Mouse (Mus musculus) neural tube, embryonic 14.5 days (tissue): Measurements from ENCODE around the gene Pik3r1. TPM values are rescaled to one million over a fixed set of nuclear protein-coding genes. Genes with fewer than 3 reads are reported as not detected.
A peak's percentile ranks its signal among the peaks of the same experiment; 100 is the strongest.

Experiments used
- ATAC-seq: fragments of 200-750 bp; cut with Nextera tagmentation; 2 replicates; pipeline ENCODE4 v1.8.0; 2017; ENCODE audit warnings: low read depth, mild to moderate bottlenecking, moderate TSS enrichment, moderate library complexity
- H3K27ac ChIP-seq: fragments of 300-500 bp; sonication (generic); 2 replicates; pipeline ENCODE4 v1.5.1; 2014; ENCODE audit warnings: low read depth, mild to moderate bottlenecking, control low read depth, low read length, moderate library complexity, mixed read lengths
- H3K27me3 ChIP-seq: fragments of 300-500 bp; sonication (generic); 2 replicates; pipeline ENCODE4 v1.6.1; 2014; ENCODE audit warnings: low read length; ENCODE audit not compliant: control insufficient read depth, insufficient read depth
- H3K36me3 ChIP-seq: fragments of 300-500 bp; sonication (generic); 2 replicates; pipeline ENCODE4 v1.6.1; 2014; ENCODE audit warnings: low read length, mixed read lengths; ENCODE audit not compliant: control insufficient read depth, insufficient read depth
- H3K4me1 ChIP-seq: fragments of 300-500 bp; sonication (generic); 2 replicates; pipeline ENCODE4 v1.6.1; 2014; ENCODE audit warnings: low read length; ENCODE audit not compliant: control insufficient read depth, insufficient read depth
- H3K4me2 ChIP-seq: fragments of 300-500 bp; sonication (generic); 2 replicates; pipeline ENCODE4 v1.6.1; 2014; ENCODE audit warnings: mild to moderate bottlenecking, low read depth, low read length, control low read depth
- H3K4me3 ChIP-seq: fragments of 300-500 bp; sonication (generic); 2 replicates; pipeline ENCODE4 v1.5.1; 2014; ENCODE audit warnings: low read depth, low read length, control low read depth, mixed read lengths
- H3K9ac ChIP-seq: fragments of 300-500 bp; sonication (generic); replicated peaks from 2 replicates; pipeline ENCODE4 v1.6.1; 2014; ENCODE audit warnings: low read depth, mild to moderate bottlenecking, control low read depth, low read length, mixed read lengths
- H3K9me3 ChIP-seq: fragments of 300-500 bp; sonication (generic); 2 replicates; pipeline ENCODE4 v1.6.1; 2016; ENCODE audit warnings: low read length; ENCODE audit not compliant: control insufficient read depth
- WGBS: fragments of 180-500 bp; shearing (Covaris S2); extraction: QIAGEN DNeasy Blood & Tissue Kit; methylation state at CpG from one replicate; pipeline ENCODE4 v1.1.7; 2014; 5-methylcytosine and 5-hydroxymethylcytosine counted together
- polyA plus RNA-seq: library from polyadenylated mRNA; unstranded; fragments of >200 nt; fragmentation: Nextera tagmentation; extraction: Ambion mirVana; gene quantifications from 2 replicates; pipeline ENCODE4 v1.2.1, GENCODE M21; 2014

The Pik3r1 gene
- polyA plus RNA-seq, 1 experiment from 2014 or later = 136 TPM

DNA sequence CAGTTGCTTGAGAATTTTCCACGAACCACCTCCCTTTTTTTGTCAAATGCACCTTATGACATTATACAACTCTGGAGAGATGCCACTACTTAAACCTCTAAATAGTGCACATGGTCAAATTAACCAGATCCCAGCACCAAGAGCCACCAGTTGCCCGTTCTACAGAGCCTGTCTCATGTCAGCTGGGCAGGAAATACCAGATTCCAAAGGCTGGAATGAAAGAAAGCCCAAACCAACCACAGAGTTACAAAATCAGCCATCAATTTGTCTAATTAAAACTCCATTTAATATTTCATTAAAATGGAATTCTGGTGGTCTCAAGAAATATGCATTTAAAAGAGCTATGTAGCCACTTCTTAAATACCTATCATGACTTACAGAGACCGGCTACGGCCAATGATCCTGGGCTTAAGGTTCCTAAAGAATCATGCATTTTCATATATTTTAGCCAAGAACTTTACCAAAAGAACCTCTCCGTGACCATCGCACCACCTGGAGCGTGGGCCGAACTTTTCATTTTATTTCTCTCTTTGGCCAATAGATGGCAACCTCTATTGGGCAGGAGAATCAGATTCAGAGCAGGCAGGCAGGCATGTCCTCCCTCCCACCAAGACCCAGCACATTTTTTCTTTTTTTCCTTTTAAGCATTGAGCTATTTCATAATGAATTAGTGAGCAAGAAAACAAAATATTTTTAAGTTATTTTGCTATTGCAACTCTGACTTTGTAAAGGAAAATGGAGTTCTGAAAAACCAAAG is 32.5 kb downstream of the Pik3r1 start:
- ATAC-seq = no peak
- no peak overlapping the region for H3K9ac ChIP-seq
- no peaks in the 10 kb centered on the region for H3K9me3 ChIP-seq
- H3K4me3 ChIP-seq = no peak overlapping the region
- H3K27me3 ChIP-seq = no peaks in the 10 kb centered on the region
- no peak overlapping the region for H3K4me2 ChIP-seq
- 67% methylated on average over 8 of the region's 8 CpGs for WGBS
- H3K4me1 ChIP-seq = 0 out of 2 replicates have a peak, but pooled peaks cover 2% of the 10 kb centered on the region
- no peaks in the 10 kb centered on the region for H3K36me3 ChIP-seq
- no peak overlapping the region for H3K27ac ChIP-seq

DNA sequence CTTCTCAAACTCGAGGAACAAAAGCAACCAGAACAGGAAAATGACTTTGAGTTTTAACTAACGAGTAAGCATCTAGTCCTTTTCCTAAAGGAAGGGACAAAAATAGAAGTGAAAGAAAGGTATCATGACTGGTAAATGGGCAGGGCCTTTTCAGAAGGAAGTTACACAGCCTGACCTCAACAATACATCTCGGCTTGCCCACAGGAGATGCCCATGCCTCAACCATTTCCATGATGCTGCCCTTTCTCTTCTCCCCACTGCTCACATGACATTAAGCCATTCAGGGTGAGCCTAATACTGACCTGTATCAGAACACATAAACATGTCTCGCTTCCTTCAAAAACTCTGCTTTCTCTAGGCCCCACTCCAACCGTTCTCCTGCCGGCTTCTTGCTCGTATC is 33.8 kb downstream of the Pik3r1 start:
- H3K36me3 ChIP-seq = no peaks in the 10 kb centered on the region
- H3K9ac ChIP-seq = no peak overlapping the region
- peaks cover 9% of the 10 kb centered on the region for H3K4me1 ChIP-seq
- ATAC-seq = no peak
- H3K27me3 ChIP-seq = no peaks in the 10 kb centered on the region
- no peak overlapping the region for H3K4me2 ChIP-seq
- 81% methylated on average over 7 of the region's 7 CpGs for WGBS
- no peaks in the 10 kb centered on the region for H3K9me3 ChIP-seq
- no peak overlapping the region for H3K4me3 ChIP-seq
- H3K27ac ChIP-seq = no peak overlapping the region

DNA sequence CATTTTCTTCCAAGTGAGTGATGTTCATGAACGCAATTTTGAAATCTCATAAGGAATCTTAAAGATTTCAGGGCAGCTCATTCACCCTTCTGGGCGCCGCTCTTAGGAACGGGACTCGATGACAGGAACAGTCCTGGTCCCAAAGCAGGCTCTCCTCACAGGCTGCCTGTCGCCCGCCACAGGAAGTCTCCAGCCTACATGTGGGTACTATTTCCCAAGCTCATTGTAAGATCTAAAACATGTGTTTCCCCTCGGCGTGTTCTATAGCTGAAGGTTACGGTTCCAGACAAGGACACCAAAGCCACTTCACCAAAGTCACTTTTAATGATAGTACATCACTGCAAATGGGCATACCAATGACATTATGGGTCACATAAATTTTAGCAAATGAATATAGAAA is 35.3 kb downstream of the Pik3r1 start:
- H3K9me3 ChIP-seq = no peaks in the 10 kb centered on the region
- H3K36me3 ChIP-seq = no peaks in the 10 kb centered on the region
- H3K27me3 ChIP-seq = no peaks in the 10 kb centered on the region
- ATAC-seq = no peak
- WGBS = 80% methylated on average over 10 of the region's 10 CpGs
- H3K4me3 ChIP-seq = no peak overlapping the region
- no peak overlapping the region for H3K9ac ChIP-seq
- H3K4me1 ChIP-seq = peaks cover 10% of the 10 kb centered on the region
- no peak overlapping the region for H3K4me2 ChIP-seq
- H3K27ac ChIP-seq = no peak overlapping the region

DNA sequence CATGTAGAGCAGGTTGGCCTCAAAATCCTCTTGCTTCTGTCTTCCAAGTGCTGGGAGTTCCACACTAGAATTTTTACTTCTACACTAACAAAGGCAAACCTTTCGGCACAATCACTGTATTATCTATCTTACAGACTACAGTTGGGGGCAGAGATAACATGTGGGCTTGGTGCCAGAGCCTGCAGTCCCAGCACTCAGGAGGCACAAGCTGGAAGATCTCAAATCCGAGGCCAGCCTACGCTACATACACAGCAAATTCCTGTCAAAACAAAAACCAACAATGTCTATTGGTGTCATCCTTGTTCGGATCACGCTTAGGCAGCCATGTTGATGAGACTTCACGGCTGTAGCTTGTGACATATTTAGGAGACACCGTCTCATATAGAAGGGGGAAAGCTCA is 36.2 kb downstream of the Pik3r1 start:
- Histone ChIP-seq H3K27me3 (no peaks in the 10 kb centered on the region), H3K36me3 (no peaks in the 10 kb centered on the region), H3K27ac (no peak overlapping the region), H3K4me1 (peaks cover 11% of the 10 kb centered on the region), H3K4me3 (no peak overlapping the region), H3K9me3 (no peaks in the 10 kb centered on the region), H3K9ac (no peak overlapping the region), H3K4me2 (no peak overlapping the region)
- no peak for ATAC-seq
- 87% methylated on average over 7 of the region's 7 CpGs for WGBS

DNA sequence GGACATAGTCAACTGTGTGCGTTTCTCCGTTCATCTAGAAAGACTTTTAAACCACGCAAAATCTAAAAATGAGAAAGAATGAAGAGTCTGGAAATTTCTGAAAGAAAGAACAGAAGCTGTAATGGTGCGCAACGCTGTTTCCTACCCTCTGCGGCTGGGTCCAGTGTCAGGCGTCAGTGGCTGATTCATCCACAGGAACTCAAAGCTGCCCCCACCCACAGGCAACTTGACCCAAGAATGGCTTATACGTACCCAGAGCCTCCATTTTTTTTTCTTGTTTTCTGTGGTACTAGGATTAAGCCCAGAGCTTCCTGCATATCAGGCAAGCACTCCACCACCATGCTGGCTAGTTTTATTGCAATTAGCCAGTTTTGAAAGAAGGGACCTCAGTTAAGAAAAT is 37.7 kb downstream of the Pik3r1 start:
- Histone ChIP-seq H3K27me3 (no peaks in the 10 kb centered on the region), H3K36me3 (no peaks in the 10 kb centered on the region), H3K9me3 (no peaks in the 10 kb centered on the region), H3K4me2 (no peak overlapping the region), H3K27ac (no peak overlapping the region), H3K4me1 (peaks cover 11% of the 10 kb centered on the region), H3K4me3 (no peak overlapping the region), H3K9ac (no peak overlapping the region)
- WGBS = 90% methylated on average over 8 of the region's 8 CpGs
- ATAC-seq = no peak

DNA sequence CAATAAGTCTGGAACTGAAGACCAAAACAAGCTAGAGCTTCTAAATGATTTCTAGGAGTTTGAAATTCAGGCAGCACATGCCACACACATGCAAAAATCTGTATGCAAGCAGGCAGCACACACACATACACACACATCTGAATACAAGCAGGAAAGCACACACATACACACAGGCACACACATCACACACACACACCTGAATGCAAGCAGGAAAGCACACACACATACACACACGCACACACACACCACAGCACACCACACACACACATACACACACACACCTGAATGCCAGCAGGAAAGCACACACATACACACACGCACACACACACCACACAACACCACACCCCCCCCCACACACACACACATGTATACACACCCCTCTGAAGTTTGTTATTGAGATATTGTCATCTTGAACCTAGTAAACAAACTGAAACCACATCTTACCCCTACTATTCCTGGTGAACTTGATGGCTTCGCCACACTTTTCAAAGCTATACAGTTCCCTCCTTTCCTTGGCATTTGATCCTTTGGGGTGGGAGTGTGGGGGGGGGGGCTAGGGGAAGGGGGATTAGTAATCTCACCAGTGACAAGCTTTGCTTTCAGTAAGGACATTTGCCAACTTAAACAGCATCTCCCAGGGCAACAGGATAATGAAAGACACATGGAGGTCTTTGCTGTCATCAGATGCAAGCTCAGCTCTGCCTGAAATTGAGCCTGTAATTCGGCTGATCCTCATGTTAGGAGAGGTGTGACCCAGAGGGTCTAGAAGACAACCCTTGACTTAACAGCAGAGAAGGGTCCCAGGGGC is 38.6 kb downstream of the Pik3r1 start:
- Histone ChIP-seq H3K9ac (no peak overlapping the region), H3K27me3 (no peaks in the 10 kb centered on the region), H3K9me3 (no peaks in the 10 kb centered on the region), H3K27ac (no peak overlapping the region), H3K36me3 (no peaks in the 10 kb centered on the region), H3K4me3 (no peak overlapping the region), H3K4me1 (peaks cover 11% of the 10 kb centered on the region), H3K4me2 (no peak overlapping the region)
- 55% methylated on average over 4 of the region's 4 CpGs for WGBS
- peak; percentile 28; the same call in 1 of the 2 replicates for ATAC-seq

DNA sequence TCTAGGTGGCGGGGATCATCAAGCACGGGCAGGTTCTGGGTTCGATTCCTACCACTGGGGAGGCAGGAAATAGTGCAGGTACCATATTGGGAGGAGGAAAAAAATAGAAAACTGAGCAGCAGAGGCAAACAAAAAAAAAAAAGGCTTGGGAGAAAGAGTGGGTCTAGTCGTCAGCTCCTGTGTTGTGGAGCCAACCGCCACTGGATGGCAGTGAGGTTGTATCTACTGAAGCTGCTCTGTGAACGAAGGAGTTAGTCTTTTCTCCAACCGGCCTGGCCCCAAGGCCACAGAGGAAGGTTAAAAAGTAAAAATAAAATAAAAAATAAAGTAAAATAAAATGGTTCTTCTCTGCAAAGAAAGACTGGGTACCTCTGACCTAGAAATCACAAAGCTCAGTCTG is 39.2 kb downstream of the Pik3r1 start:
- H3K27me3 ChIP-seq = no peaks in the 10 kb centered on the region
- no peak overlapping the region for H3K4me3 ChIP-seq
- no peak overlapping the region for H3K9ac ChIP-seq
- no peak overlapping the region for H3K27ac ChIP-seq
- H3K4me1 ChIP-seq = peaks cover 11% of the 10 kb centered on the region
- H3K36me3 ChIP-seq = no peaks in the 10 kb centered on the region
- no peaks in the 10 kb centered on the region for H3K9me3 ChIP-seq
- 0 out of 2 replicates have a peak, but pooled peaks have one; percentile 38 for ATAC-seq
- 63% methylated on average over 7 of the region's 7 CpGs for WGBS
- no peak overlapping the region for H3K4me2 ChIP-seq

DNA sequence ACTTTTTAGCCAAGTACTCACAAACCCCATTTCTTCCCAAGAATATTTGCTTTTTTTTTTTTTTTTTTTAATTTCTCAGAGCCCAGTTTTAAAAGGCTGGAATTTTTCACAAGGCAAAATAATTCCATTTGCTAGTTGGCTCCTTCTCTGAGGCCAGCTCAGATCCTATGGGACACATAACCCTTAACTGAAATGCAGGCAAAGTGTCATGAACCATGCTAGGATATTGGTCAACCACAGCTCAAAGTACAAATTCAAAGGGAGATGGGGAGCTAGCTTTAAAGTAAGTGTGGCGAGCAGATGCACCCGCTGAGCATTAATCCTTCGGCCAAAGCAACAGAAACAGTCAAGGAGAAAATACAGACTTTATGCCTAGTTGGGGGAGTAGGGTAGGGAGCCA is 39.7 kb downstream of the Pik3r1 start:
- no peaks in the 10 kb centered on the region for H3K9me3 ChIP-seq
- peaks cover 11% of the 10 kb centered on the region for H3K4me1 ChIP-seq
- no peak overlapping the region for H3K27ac ChIP-seq
- no peaks in the 10 kb centered on the region for H3K36me3 ChIP-seq
- no peak overlapping the region for H3K4me2 ChIP-seq
- H3K27me3 ChIP-seq = no peaks in the 10 kb centered on the region
- no peak for ATAC-seq
- H3K9ac ChIP-seq = no peak overlapping the region
- WGBS = 80% methylated on average over 3 of the region's 3 CpGs
- no peak overlapping the region for H3K4me3 ChIP-seq

DNA sequence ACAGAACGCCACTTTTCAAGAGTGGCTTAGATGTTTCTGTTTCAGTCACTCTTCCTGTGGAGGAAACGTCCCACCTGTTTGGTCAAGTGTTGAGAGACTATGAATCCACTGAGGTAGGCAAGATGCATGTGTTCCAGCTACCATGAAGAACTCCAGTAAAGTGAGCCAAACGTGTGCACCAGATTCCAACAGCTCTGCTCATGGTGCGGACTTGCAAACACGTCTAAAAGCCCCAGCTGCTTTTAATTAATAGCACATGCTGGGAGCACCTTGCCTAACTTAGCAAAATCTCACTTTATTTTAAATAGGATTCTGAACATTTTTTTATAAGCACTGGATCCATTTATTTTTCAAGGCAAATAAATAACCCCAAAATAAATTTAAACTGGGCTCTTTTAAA is 40.2 kb downstream of the Pik3r1 start:
- no peaks in the 10 kb centered on the region for H3K27me3 ChIP-seq
- H3K4me3 ChIP-seq = no peak overlapping the region
- H3K4me1 ChIP-seq = peaks cover 9% of the 10 kb centered on the region
- no peak for ATAC-seq
- no peaks in the 10 kb centered on the region for H3K9me3 ChIP-seq
- H3K4me2 ChIP-seq = no peak overlapping the region
- no peak overlapping the region for H3K9ac ChIP-seq
- no peak overlapping the region for H3K27ac ChIP-seq
- no peaks in the 10 kb centered on the region for H3K36me3 ChIP-seq
- 76% methylated on average over 5 of the region's 5 CpGs for WGBS
